Comparison of ENCODE assay signal across 10 mouse cellular contexts in the genomic region with DNA sequence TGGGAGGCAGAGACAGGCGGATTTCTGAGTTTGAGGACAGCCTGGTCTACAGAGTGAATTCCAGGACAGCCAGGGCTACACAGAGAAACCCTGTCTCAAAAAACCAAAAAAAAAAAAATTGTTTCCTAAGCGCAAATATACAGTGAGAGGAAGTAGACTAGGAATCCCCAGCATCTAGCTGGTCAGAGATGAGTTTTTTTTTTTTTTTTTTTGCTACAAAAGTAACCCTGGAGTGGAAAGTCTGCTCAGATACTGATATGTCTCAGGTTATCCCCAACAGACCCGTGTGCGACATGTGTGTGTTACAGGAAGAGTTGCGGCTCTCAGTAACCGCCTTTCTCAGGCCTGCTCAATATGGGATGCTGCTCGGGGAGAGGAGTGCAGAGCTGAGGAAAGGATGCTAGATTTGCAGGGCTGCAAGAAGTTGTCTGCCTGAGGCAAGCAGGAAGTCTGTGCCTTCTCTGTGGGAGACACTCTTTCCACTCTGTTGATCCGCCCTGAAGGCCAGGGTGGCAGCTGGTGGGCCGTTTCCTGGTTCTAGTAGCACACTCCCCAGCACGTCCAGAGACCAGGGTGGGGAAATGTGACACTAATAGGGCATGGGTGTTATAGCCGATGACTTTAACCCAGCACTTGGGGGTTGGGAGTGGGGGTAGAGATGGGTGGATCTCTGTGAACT. TPM values are rescaled to one million over a fixed set of nuclear protein-coding genes. Genes with fewer than 3 reads are reported as not detected.
DNase-seq lines count a peak whose midpoint lies in the region; ATAC-seq and TF ChIP-seq lines count a peak whose summit lies in the region.
"Had no signal": no experiment of that assay in that cellular context is flagged by ENCODE, and none has a peak within 500 bp of the region (broad histone marks: within the 10 kb centered on the region; RNA-seq: fewer than 3 reads in every experiment).

No protein-coding gene starts in this region.

- POLR2A ChIA-PET in Patski (lab: Charles Lee), result no interaction called here

- no peak overlapping the region; the same call in 1 of the 2 replicates for H3K4me2 ChIP-seq in kidney, embryonic 16.5 days (replicated peaks; ENCODE audit: low read depth, low read length)
- H3K4me2 ChIP-seq in stomach, postnatal 0 days (replicated peaks; ENCODE audit: low read depth), result no peak overlapping the region
- no peak overlapping the region for H3K4me2 ChIP-seq in forebrain, embryonic 12.5 days

- no peaks in the 10 kb centered on the region for H3K36me3 ChIP-seq in kidney, embryonic 16.5 days (ENCODE audit: insufficient read depth, low read length)
- no peaks in the 10 kb centered on the region for H3K36me3 ChIP-seq in limb, embryonic 10.5 days
- no peaks in the 10 kb centered on the region for H3K36me3 ChIP-seq in stomach, postnatal 0 days (ENCODE audit: control insufficient read depth, insufficient read depth, low read length)
- no peaks in the 10 kb centered on the region for H3K36me3 ChIP-seq in forebrain, embryonic 12.5 days (replicated peaks)

- peaks cover 49% of the 10 kb centered on the region for H3K4me1 ChIP-seq in kidney, embryonic 16.5 days (ENCODE audit: insufficient read depth, low read length)
- H3K4me1 ChIP-seq in limb, embryonic 10.5 days, result peaks cover 35% of the 10 kb centered on the region
- peaks cover 5% of the 10 kb centered on the region for H3K4me1 ChIP-seq in stomach, postnatal 0 days (replicated peaks; ENCODE audit: control insufficient read depth, insufficient read depth)
- H3K4me1 ChIP-seq in forebrain, embryonic 12.5 days, result peaks cover 21% of the 10 kb centered on the region

- 35% methylated on average over 11 of the region's 11 CpGs for WGBS in kidney, embryonic 16.5 days
- 68% methylated on average over 11 of the region's 11 CpGs for WGBS in limb, embryonic 10.5 days
- WGBS in stomach, postnatal 0 days, result 76% methylated on average over 11 of the region's 11 CpGs
- 75% methylated on average over 11 of the region's 11 CpGs for WGBS in forebrain, embryonic 12.5 days

- TF ChIP-seq EP300 in stomach, postnatal 0 days (optimal IDR thresholded peaks at IDR 0.05), result no peak

- no peak overlapping the region for H3K9ac ChIP-seq in kidney, embryonic 16.5 days (replicated peaks; ENCODE audit: low read length)
- no peak overlapping the region for H3K9ac ChIP-seq in stomach, postnatal 0 days (ENCODE audit: low read length)
- no peak overlapping the region for H3K9ac ChIP-seq in forebrain, embryonic 12.5 days

- ATAC-seq in kidney, embryonic 16.5 days (ENCODE audit: low FRiP score, low TSS enrichment), result peak; percentile 58
- ATAC-seq in Patski, result peak; percentile 37
- ATAC-seq in stomach, postnatal 0 days (ENCODE audit: low FRiP score, low TSS enrichment), result no peak
- no peak for ATAC-seq in frontal cortex, adult (ENCODE audit: low TSS enrichment)
- ATAC-seq in forebrain, embryonic 12.5 days (ENCODE audit: low FRiP score), result no peak

- in situ Hi-C loops in Patski (cut with MboI; ENCODE audit: low pct_unique_long_range_greater_than_20kb), result no loop called here

- CTCF ChIA-PET in Patski (lab: Charles Lee), result no interaction called here

- no peaks in the 10 kb centered on the region for H3K9me3 ChIP-seq in kidney, embryonic 16.5 days (ENCODE audit: low read length)
- no peaks in the 10 kb centered on the region for H3K9me3 ChIP-seq in limb, embryonic 10.5 days (replicated peaks)
- H3K9me3 ChIP-seq in stomach, postnatal 0 days (ENCODE audit: control insufficient read depth, low read length), result no peaks in the 10 kb centered on the region
- no peaks in the 10 kb centered on the region for H3K9me3 ChIP-seq in forebrain, embryonic 12.5 days

- H3K27me3 ChIP-seq in kidney, embryonic 16.5 days (ENCODE audit: insufficient read depth, low read length), result no peaks in the 10 kb centered on the region
- H3K27me3 ChIP-seq in Patski, result no peaks in the 10 kb centered on the region
- H3K27me3 ChIP-seq in limb, embryonic 10.5 days (ENCODE audit: low read depth, poor library complexity, severe bottlenecking), result no peaks in the 10 kb centered on the region
- no peaks in the 10 kb centered on the region for H3K27me3 ChIP-seq in stomach, postnatal 0 days (ENCODE audit: control insufficient read depth, insufficient read depth, low read length)
- no peaks in the 10 kb centered on the region for H3K27me3 ChIP-seq in forebrain, embryonic 12.5 days

- TF ChIP-seq CTCF in Patski (IDR thresholded peaks at IDR 0.05), result no peak
- no peak for TF ChIP-seq CTCF in stomach, postnatal 0 days (IDR thresholded peaks at IDR 0.05; ENCODE audit: low read depth)

- no peak for DNase-seq in kidney, postnatal 14 days
- no peak for DNase-seq in Patski (ENCODE audit: low read depth, low spot score)
- DNase-seq in limb, embryonic 10.5 days (ENCODE audit: low spot score), result no peak
- no peak for DNase-seq in stomach, postnatal 0 days (ENCODE audit: low spot score)
- no peak for DNase-seq in gastrocnemius, adult 8-10 months (ENCODE audit: low spot score in 2 of 2)

- H3K27ac ChIP-seq in kidney, embryonic 16.5 days (ENCODE audit: low read length), result peak overlapping the region; percentile 80
- peak overlapping the region; percentile 69 for H3K27ac ChIP-seq in limb, embryonic 10.5 days
- H3K27ac ChIP-seq in stomach, postnatal 0 days (replicated peaks), result peak overlapping the region; percentile 26; the same call in 1 of the 2 replicates
- no peak overlapping the region for H3K27ac ChIP-seq in forebrain, embryonic 12.5 days

- no peak overlapping the region for H3K4me3 ChIP-seq in kidney, embryonic 16.5 days (ENCODE audit: low read length)
- no peak overlapping the region for H3K4me3 ChIP-seq in limb, embryonic 10.5 days
- no peak overlapping the region for H3K4me3 ChIP-seq in stomach, postnatal 0 days (ENCODE audit: low read depth, low read length)
- H3K4me3 ChIP-seq in forebrain, embryonic 12.5 days (replicated peaks), result no peak overlapping the region

RNA-seq across cellular contexts. Expression of a gene that starts 4.7 kb away (rescaled TPM):
- polyA plus RNA-seq in kidney, embryonic 16.5 days (2015; fragmentation: Nextera tagmentation; extraction: Ambion mirVana), result 2.6 and 2.7 TPM in 2 replicates
- polyA plus RNA-seq in Patski (2021), result 0.10 TPM
- 0.92 and 1.2 TPM in 2 replicates for polyA plus RNA-seq in limb, embryonic 10.5 days (2016; fragmentation: Nextera tagmentation; extraction: Ambion mirVana)
- 7.2 and 7.6 TPM in 2 replicates for polyA plus RNA-seq in stomach, postnatal 0 days (2015; fragmentation: Nextera tagmentation; extraction: Ambion mirVana)
- polyA plus RNA-seq in forebrain, embryonic 12.5 days (2016; fragmentation: Nextera tagmentation; extraction: Ambion mirVana), result 0.65 and 0.82 TPM in 2 replicates
- 100 to 1,000 TPM; 445 to 531 (median 476) TPM for total RNA-seq in gastrocnemius, adult 8-10 months (2022)

RNA-seq across cellular contexts. Expression of a gene that starts 18.2 kb away (rescaled TPM):
- polyA plus RNA-seq in kidney, embryonic 16.5 days (2015; fragmentation: Nextera tagmentation; extraction: Ambion mirVana), result 70.2 and 77.9 TPM in 2 replicates
- polyA plus RNA-seq in Patski (2021), result 37.7 TPM
- 75.0 and 80.3 TPM in 2 replicates for polyA plus RNA-seq in limb, embryonic 10.5 days (2016; fragmentation: Nextera tagmentation; extraction: Ambion mirVana)
- polyA plus RNA-seq in stomach, postnatal 0 days (2015; fragmentation: Nextera tagmentation; extraction: Ambion mirVana), result 42.3 and 43.8 TPM in 2 replicates
- polyA plus RNA-seq in forebrain, embryonic 12.5 days (2016; fragmentation: Nextera tagmentation; extraction: Ambion mirVana), result 82.8 and 87.4 TPM in 2 replicates
- total RNA-seq in gastrocnemius, adult 8-10 months (2022), result 10 to 100 TPM; 12.4 to 18.1 (median 16.4) TPM

RNA-seq across cellular contexts. Expression of a gene that starts 18.3 kb away (rescaled TPM):
- 16.6 and 18.9 TPM in 2 replicates for polyA plus RNA-seq in kidney, embryonic 16.5 days (2015; fragmentation: Nextera tagmentation; extraction: Ambion mirVana)
- polyA plus RNA-seq in Patski (2021), result 57.3 TPM
- 21.9 and 26.4 TPM in 2 replicates for polyA plus RNA-seq in limb, embryonic 10.5 days (2016; fragmentation: Nextera tagmentation; extraction: Ambion mirVana)
- 3.0 and 3.5 TPM in 2 replicates for polyA plus RNA-seq in stomach, postnatal 0 days (2015; fragmentation: Nextera tagmentation; extraction: Ambion mirVana)
- 20.7 and 23.4 TPM in 2 replicates for polyA plus RNA-seq in forebrain, embryonic 12.5 days (2016; fragmentation: Nextera tagmentation; extraction: Ambion mirVana)
- 1 to 10 TPM; 2.8 to 6.3 (median 5.6) TPM for total RNA-seq in gastrocnemius, adult 8-10 months (2022)

RNA-seq across cellular contexts. Expression of a gene that starts 23.3 kb away (rescaled TPM):
- polyA plus RNA-seq in kidney, embryonic 16.5 days (2015; fragmentation: Nextera tagmentation; extraction: Ambion mirVana), result 1.7 and 2.0 TPM in 2 replicates
- polyA plus RNA-seq in Patski (2021), result 0.06 TPM
- polyA plus RNA-seq in limb, embryonic 10.5 days (2016; fragmentation: Nextera tagmentation; extraction: Ambion mirVana), result not detected in 2 replicates
- 0.41 and 0.51 TPM in 2 replicates for polyA plus RNA-seq in stomach, postnatal 0 days (2015; fragmentation: Nextera tagmentation; extraction: Ambion mirVana)
- polyA plus RNA-seq in forebrain, embryonic 12.5 days (2016; fragmentation: Nextera tagmentation; extraction: Ambion mirVana), result 1.2 and 1.5 TPM in 2 replicates
- total RNA-seq in gastrocnemius, adult 8-10 months (2022), result not detected
- total RNA-seq: left cerebral cortex, adult 8-10 months had no signal

RNA-seq across cellular contexts. Expression of a gene that starts 26.7 kb away (rescaled TPM):
- polyA plus RNA-seq in kidney, embryonic 16.5 days (2015; fragmentation: Nextera tagmentation; extraction: Ambion mirVana), result 8.3 and 8.8 TPM in 2 replicates
- polyA plus RNA-seq in Patski (2021), result 0.05 TPM
- 0.06 and 0.13 TPM in 2 replicates for polyA plus RNA-seq in limb, embryonic 10.5 days (2016; fragmentation: Nextera tagmentation; extraction: Ambion mirVana)
- polyA plus RNA-seq in stomach, postnatal 0 days (2015; fragmentation: Nextera tagmentation; extraction: Ambion mirVana), result 3.3 and 3.5 TPM in 2 replicates
- polyA plus RNA-seq in forebrain, embryonic 12.5 days (2016; fragmentation: Nextera tagmentation; extraction: Ambion mirVana), result 0.10 and 0.18 TPM in 2 replicates
- not detected for total RNA-seq in gastrocnemius, adult 8-10 months (2022)
- total RNA-seq: gastrocnemius, postnatal 4 days had no signal

Comparison
In these comparisons a context has a peak if more than half of its experiments do, and no peak if none do; other contexts are left out.
1. ATAC-seq: peak in kidney, embryonic 16.5 days (single experiment) and Patski (single experiment); none in stomach, postnatal 0 days (single experiment), frontal cortex, adult (single experiment) and forebrain, embryonic 12.5 days (single experiment).